In genomic region chr13:37621319-37622050, GRCm38 (mm10) we compare ENCODE assay signal across 22 mouse cellular contexts.
A peak's percentile ranks its signal among the peaks of the same experiment; 100 is the strongest.
DNase-seq lines count a peak whose midpoint lies in the region; ATAC-seq and TF ChIP-seq lines count a peak whose summit lies in the region.
"Had no signal": no experiment of that assay in that cellular context is flagged by ENCODE, and none has a peak within 500 bp of the region (broad histone marks: within the 10 kb centered on the region; RNA-seq: fewer than 3 reads in every experiment).

No protein-coding gene starts in this region.

- TF ChIP-seq POLR2A in CH12.LX (IDR thresholded peaks at IDR 0.05; ENCODE audit: low read depth, low read length), result no peak

- in situ Hi-C loops in CH12.LX (cut with MboI; ENCODE audit: low pct_ligation_motif_present, low pct_unique_long_range_greater_than_20kb, low sequenced_read_pairs), result no loop called here

- no peak overlapping the region for H3K27ac ChIP-seq in hindbrain, postnatal 0 days
- H3K27ac ChIP-seq in hindbrain, embryonic 11.5 days (ENCODE audit: low read depth, low read length), result no peak overlapping the region
- no peak overlapping the region for H3K27ac ChIP-seq in liver, postnatal 0 days (ENCODE audit: low read depth)
- no peak overlapping the region for H3K27ac ChIP-seq in CH12.LX (ENCODE audit: insufficient read depth, low read depth)
- no peak overlapping the region for H3K27ac ChIP-seq in forebrain, embryonic 11.5 days (ENCODE audit: low read depth, low read length)
- H3K27ac ChIP-seq: embryonic facial prominence, embryonic 13.5 days; hindbrain, embryonic 13.5 days; midbrain, embryonic 15.5 days; stomach, embryonic 15.5 days had no signal

- 94% methylated on average over 5 of the region's 5 CpGs for WGBS in hindbrain, postnatal 0 days
- WGBS in hindbrain, embryonic 11.5 days, result 95% methylated on average over 5 of the region's 5 CpGs
- 82% methylated on average over 5 of the region's 5 CpGs for WGBS in liver, postnatal 0 days (ENCODE audit: insufficient replicate concordance)
- WGBS in forebrain, embryonic 11.5 days, result 91% methylated on average over 5 of the region's 5 CpGs

- no peak for DNase-seq in hindbrain, postnatal 0 days (ENCODE audit: low spot score)
- DNase-seq in hindbrain, embryonic 11.5 days (ENCODE audit: low spot score), result no peak
- DNase-seq in liver, postnatal 0 days, result no peak
- DNase-seq in liver (no peak), CH12.LX (ENCODE audit: extremely low read depth) (no peak)
- DNase-seq in forebrain, embryonic 11.5 days (ENCODE audit: low spot score), result no peak
- DNase-seq: cerebellum, adult 18-20 months; cerebellum, postnatal 10 days; gastrocnemius, postnatal 14 days; heart, adult 18-20 months; heart, postnatal 36 days; kidney, adult 18-20 months; lung, adult 18-20 months; lung, postnatal 14 days; right cerebral cortex, postnatal 25 days had no signal

- H3K36me3 ChIP-seq in hindbrain, postnatal 0 days (ENCODE audit: insufficient read depth, low read length), result no peaks in the 10 kb centered on the region
- H3K36me3 ChIP-seq in hindbrain, embryonic 11.5 days (ENCODE audit: control insufficient read depth, insufficient read depth, low read length), result no peaks in the 10 kb centered on the region
- H3K36me3 ChIP-seq in liver, postnatal 0 days (replicated peaks; ENCODE audit: insufficient read depth, low read length), result no peaks in the 10 kb centered on the region
- H3K36me3 ChIP-seq in CH12.LX (replicated peaks in 1 of 2; ENCODE audit: control insufficient read depth in 1 of 2, insufficient read depth in 1 of 2, low read length in 1 of 2), result no peaks in the 10 kb centered on the region
- no peaks in the 10 kb centered on the region for H3K36me3 ChIP-seq in forebrain, embryonic 11.5 days (ENCODE audit: control insufficient read depth, insufficient read depth, low read length)
- H3K36me3 ChIP-seq: embryonic facial prominence, embryonic 13.5 days; forebrain, embryonic 10.5 days; hindbrain, embryonic 13.5 days; midbrain, embryonic 15.5 days; stomach, embryonic 15.5 days had no signal

- peak; percentile 19 for TF ChIP-seq RAD21 in CH12.LX (IDR thresholded peaks at IDR 0.05; ENCODE audit: low read depth, low read length)

- H3K9me3 ChIP-seq in hindbrain, postnatal 0 days (ENCODE audit: low read length), result no peaks in the 10 kb centered on the region
- H3K9me3 ChIP-seq in hindbrain, embryonic 11.5 days (ENCODE audit: control insufficient read depth, low read length), result no peaks in the 10 kb centered on the region
- H3K9me3 ChIP-seq in liver, postnatal 0 days (ENCODE audit: low read length), result no peaks in the 10 kb centered on the region
- H3K9me3 ChIP-seq in CH12.LX (replicated peaks; ENCODE audit: low read length), result no peaks in the 10 kb centered on the region
- H3K9me3 ChIP-seq in forebrain, embryonic 11.5 days (ENCODE audit: control insufficient read depth, low read length), result no peaks in the 10 kb centered on the region
- H3K9me3 ChIP-seq: embryonic facial prominence, embryonic 13.5 days; forebrain, embryonic 10.5 days; hindbrain, embryonic 13.5 days; midbrain, embryonic 15.5 days; stomach, embryonic 15.5 days had no signal

- no peaks in the 10 kb centered on the region for H3K27me3 ChIP-seq in hindbrain, postnatal 0 days (ENCODE audit: insufficient read depth, low read length)
- no peaks in the 10 kb centered on the region for H3K27me3 ChIP-seq in hindbrain, embryonic 11.5 days (ENCODE audit: control insufficient read depth, insufficient read depth, low read length)
- H3K27me3 ChIP-seq in liver, postnatal 0 days (ENCODE audit: insufficient read depth, low read length), result no peaks in the 10 kb centered on the region
- no peaks in the 10 kb centered on the region for H3K27me3 ChIP-seq in CH12.LX (replicated peaks)
- H3K27me3 ChIP-seq in forebrain, embryonic 11.5 days (ENCODE audit: control insufficient read depth, insufficient read depth, low read length), result no peaks in the 10 kb centered on the region
- H3K27me3 ChIP-seq: embryonic facial prominence, embryonic 13.5 days; hindbrain, embryonic 13.5 days; midbrain, embryonic 15.5 days; stomach, embryonic 15.5 days had no signal

- no peak for TF ChIP-seq EP300 in liver, postnatal 0 days (IDR thresholded peaks at IDR 0.05; ENCODE audit: low read depth)
- no peak for TF ChIP-seq EP300 in CH12.LX (IDR thresholded peaks at IDR 0.05; ENCODE audit: low read length)

- H3K79me2 ChIP-seq in CH12.LX (replicated peaks; ENCODE audit: control insufficient read depth, extremely low read depth, insufficient read depth, poor library complexity, severe bottlenecking), result no peaks in the 10 kb centered on the region

- no peak overlapping the region for H3K4me3 ChIP-seq in hindbrain, postnatal 0 days (ENCODE audit: low read length)
- H3K4me3 ChIP-seq in hindbrain, embryonic 11.5 days (ENCODE audit: low read depth, low read length), result no peak overlapping the region
- H3K4me3 ChIP-seq in liver, postnatal 0 days (ENCODE audit: low read depth, low read length), result no peak overlapping the region
- H3K4me3 ChIP-seq in CH12.LX (replicated peaks in 1 of 3; ENCODE audit: low read depth in 2 of 3, low read length in 2 of 3, poor library complexity in 1 of 3), result no peak overlapping the region
- H3K4me3 ChIP-seq in forebrain, embryonic 11.5 days (ENCODE audit: low read depth, low read length), result no peak overlapping the region
- H3K4me3 ChIP-seq: embryonic facial prominence, embryonic 13.5 days; forebrain, embryonic 10.5 days; hindbrain, embryonic 13.5 days; midbrain, embryonic 15.5 days; stomach, embryonic 15.5 days had no signal

- no peak overlapping the region for H3K9ac ChIP-seq in hindbrain, postnatal 0 days (replicated peaks; ENCODE audit: low read length)
- no peak overlapping the region for H3K9ac ChIP-seq in hindbrain, embryonic 11.5 days (ENCODE audit: low read depth, low read length)
- H3K9ac ChIP-seq in liver, postnatal 0 days (replicated peaks), result no peak overlapping the region
- no peak overlapping the region for H3K9ac ChIP-seq in CH12.LX (ENCODE audit: insufficient read depth, low read depth)
- H3K9ac ChIP-seq in forebrain, embryonic 11.5 days (ENCODE audit: low read length), result no peak overlapping the region
- H3K9ac ChIP-seq: embryonic facial prominence, embryonic 13.5 days; hindbrain, embryonic 13.5 days; midbrain, embryonic 15.5 days; stomach, embryonic 15.5 days had no signal

- peaks cover 5% of the 10 kb centered on the region; the same call in 1 of the 2 replicates for H3K4me1 ChIP-seq in hindbrain, postnatal 0 days (ENCODE audit: insufficient read depth, low read length)
- no peaks in the 10 kb centered on the region for H3K4me1 ChIP-seq in hindbrain, embryonic 11.5 days (replicated peaks; ENCODE audit: control insufficient read depth, insufficient read depth, low read length)
- H3K4me1 ChIP-seq in liver, postnatal 0 days (ENCODE audit: insufficient read depth), result peaks cover 27% of the 10 kb centered on the region
- H3K4me1 ChIP-seq in CH12.LX (ENCODE audit: control insufficient read depth in 1 of 2, insufficient read depth in 2 of 2), result peaks cover 8% of the 10 kb centered on the region in 2 experiments
- H3K4me1 ChIP-seq in forebrain, embryonic 11.5 days (replicated peaks; ENCODE audit: control insufficient read depth, insufficient read depth, low read length), result no peaks in the 10 kb centered on the region
- H3K4me1 ChIP-seq: embryonic facial prominence, embryonic 13.5 days; hindbrain, embryonic 13.5 days had no signal

- ATAC-seq in hindbrain, postnatal 0 days, result no peak
- ATAC-seq in hindbrain, embryonic 11.5 days (ENCODE audit: low FRiP score), result no peak
- ATAC-seq in liver, postnatal 0 days, result no peak
- ATAC-seq in forebrain, embryonic 11.5 days (replicated peaks; ENCODE audit: low FRiP score), result no peak
- ATAC-seq: forebrain, embryonic 16.5 days; midbrain, embryonic 15.5 days had no signal

- no peak overlapping the region for H3K4me2 ChIP-seq in hindbrain, postnatal 0 days (ENCODE audit: low read depth, low read length)
- no peak overlapping the region for H3K4me2 ChIP-seq in hindbrain, embryonic 11.5 days (replicated peaks; ENCODE audit: low read depth, low read length)
- no peak overlapping the region for H3K4me2 ChIP-seq in liver, postnatal 0 days (ENCODE audit: low read depth, low read length)
- no peak overlapping the region for H3K4me2 ChIP-seq in CH12.LX (ENCODE audit: insufficient read depth, low read depth, poor library complexity, severe bottlenecking)
- H3K4me2 ChIP-seq in forebrain, embryonic 11.5 days (ENCODE audit: low read depth, low read length, severe bottlenecking), result no peak overlapping the region
- H3K4me2 ChIP-seq: embryonic facial prominence, embryonic 13.5 days; hindbrain, embryonic 13.5 days; liver, embryonic 11.5 days; midbrain, embryonic 15.5 days; stomach, embryonic 15.5 days had no signal

- peak; percentile 38 for TF ChIP-seq CTCF in hindbrain, postnatal 0 days (IDR thresholded peaks at IDR 0.05; ENCODE audit: low read depth)
- 0 out of 2 replicates have a peak, but pooled peaks have one; percentile 8 for TF ChIP-seq CTCF in liver, postnatal 0 days (IDR thresholded peaks at IDR 0.05; ENCODE audit: low read depth)
- TF ChIP-seq CTCF in CH12.LX (conservative IDR thresholded peaks at IDR 0.05 in 1 of 2, IDR thresholded peaks at IDR 0.05 in 1 of 2; ENCODE audit: low read depth in 2 of 2, low read length in 2 of 2), result no peak

- dilution Hi-C loops in CH12.LX (cut with MboI; ENCODE audit: extremely low pct_ligation_motif_present, extremely low pct_unique_long_range_greater_than_20kb, low sequenced_read_pairs), result no loop called here

TF ChIP-seq in CH12.LX, 34 proteins besides CTCF, POLR2A, EP300 and RAD21:
- TF ChIP-seq PAX5 (IDR thresholded peaks at IDR 0.05; ENCODE audit: low read length) (no peak), MEF2A (IDR thresholded peaks at IDR 0.05; ENCODE audit: borderline replicate concordance, low read depth, low read length) (no peak), GABPA (IDR thresholded peaks at IDR 0.05; ENCODE audit: insufficient replicate concordance, low read depth, low read length) (no peak), USF1 (IDR thresholded peaks at IDR 0.05; ENCODE audit: low read depth, low read length) (no peak), JUN (IDR thresholded peaks at IDR 0.05; ENCODE audit: insufficient read depth, low read depth, low read length) (no peak), JUND (conservative IDR thresholded peaks at IDR 0.05; ENCODE audit: low read depth, low read length) (no peak), MAFK (IDR thresholded peaks at IDR 0.05; ENCODE audit: insufficient replicate concordance, low read length) (no peak), RCOR1 (conservative IDR thresholded peaks at IDR 0.05; ENCODE audit: low read depth, low read length) (no peak), BHLHE40 (IDR thresholded peaks at IDR 0.05; ENCODE audit: low read depth, low read length) (no peak), CHD2 (IDR thresholded peaks at IDR 0.05; ENCODE audit: low read length) (no peak), NELFE (IDR thresholded peaks at IDR 0.05; ENCODE audit: low read depth, low read length) (no peak), SIN3A (IDR thresholded peaks at IDR 0.05; ENCODE audit: low read length) (no peak), MAX (IDR thresholded peaks at IDR 0.05; ENCODE audit: low read length) (no peak)

Comparison
In these comparisons a context has a peak if more than half of its experiments do, and no peak if none do; other contexts are left out.
1. CTCF ChIP-seq: peak in hindbrain, postnatal 0 days (single experiment) and liver, postnatal 0 days (single experiment); none in CH12.LX (0 of 2).